22 mouse cellular contexts compared by ENCODE assay signal in the genomic region with DNA sequence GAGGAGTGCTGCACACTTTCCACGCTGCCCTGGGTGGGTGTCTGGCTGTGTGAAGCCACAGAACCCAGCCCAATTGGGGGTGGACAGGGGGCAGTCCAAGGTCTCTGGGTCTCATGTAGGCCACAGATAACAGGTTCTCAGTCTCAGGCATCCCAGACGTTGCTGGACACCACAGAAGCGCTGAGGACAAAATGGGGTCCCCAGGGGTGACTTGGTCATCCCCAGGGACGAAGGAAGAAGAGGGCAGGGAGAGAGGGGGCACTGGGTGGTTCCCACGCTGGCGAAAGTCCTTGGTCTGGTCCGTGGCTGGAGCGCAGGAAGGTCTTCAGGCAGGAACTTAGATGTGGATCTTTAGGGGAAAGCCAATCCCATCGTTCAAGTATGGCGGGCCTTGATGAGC. TPM values are rescaled to one million over a fixed set of nuclear protein-coding genes. Genes with fewer than 3 reads are reported as not detected.
A peak's percentile ranks its signal among the peaks of the same experiment; 100 is the strongest.
DNase-seq lines count a peak whose midpoint lies in the region; ATAC-seq and TF ChIP-seq lines count a peak whose summit lies in the region.
"Had no signal": no experiment of that assay in that cellular context is flagged by ENCODE, and none has a peak within 500 bp of the region (broad histone marks: within the 10 kb centered on the region; RNA-seq: fewer than 3 reads in every experiment).

No protein-coding gene starts in this region.

- TF ChIP-seq CTCF in forebrain, postnatal 0 days (IDR thresholded peaks at IDR 0.05; ENCODE audit: low read depth) = no peak

- H3K36me3 ChIP-seq in forebrain, embryonic 11.5 days (ENCODE audit: control insufficient read depth, insufficient read depth, low read length) = no peaks in the 10 kb centered on the region
- H3K36me3 ChIP-seq in forebrain, postnatal 0 days (ENCODE audit: insufficient read depth) = no peaks in the 10 kb centered on the region
- no peaks in the 10 kb centered on the region for H3K36me3 ChIP-seq in heart, embryonic 10.5 days
- H3K36me3 ChIP-seq: G1E had no signal

- no peak overlapping the region for H3K27ac ChIP-seq in forebrain, embryonic 11.5 days (ENCODE audit: low read depth, low read length)
- no peak overlapping the region for H3K27ac ChIP-seq in forebrain, postnatal 0 days (ENCODE audit: low read depth, low read length)
- H3K27ac ChIP-seq in heart, embryonic 10.5 days = no peak overlapping the region

- no peaks in the 10 kb centered on the region for H3K9me3 ChIP-seq in forebrain, embryonic 11.5 days (ENCODE audit: control insufficient read depth, low read length)
- no peaks in the 10 kb centered on the region for H3K9me3 ChIP-seq in forebrain, postnatal 0 days (ENCODE audit: low read length)
- no peaks in the 10 kb centered on the region for H3K9me3 ChIP-seq in heart, embryonic 10.5 days
- H3K9me3 ChIP-seq: G1E had no signal

- H3K9ac ChIP-seq in forebrain, embryonic 11.5 days (ENCODE audit: low read length) = no peak overlapping the region
- no peak overlapping the region for H3K9ac ChIP-seq in forebrain, postnatal 0 days

- DNase-seq in forebrain, embryonic 11.5 days (ENCODE audit: low spot score) = peak; percentile 44
- no peak for DNase-seq in forebrain, postnatal 0 days
- peak; percentile 72 for DNase-seq in heart, adult 11 months
- no peak for DNase-seq in heart, postnatal 14 days
- DNase-seq in heart, embryonic 10.5 days (ENCODE audit: low spot score) = peak; percentile 66
- no peak for DNase-seq in heart, postnatal 4 days
- DNase-seq: adrenal gland, adult 2 months; adrenal gland, adult 8-10 months; adrenal gland, postnatal 10 days; adrenal gland, postnatal 14 days; adrenal gland, postnatal 25 days; adrenal gland, postnatal 36 days; B cell, adult 2 months; cerebellum, adult 11 months; cerebellum, adult 11-12 months; cerebellum, adult 18-20 months had no signal

- H3K4me2 ChIP-seq in forebrain, embryonic 11.5 days (ENCODE audit: low read depth, low read length, severe bottlenecking) = no peak overlapping the region
- no peak overlapping the region for H3K4me2 ChIP-seq in forebrain, postnatal 0 days (ENCODE audit: low read depth)

- no peak for ATAC-seq in forebrain, embryonic 11.5 days (replicated peaks; ENCODE audit: low FRiP score)
- no peak for ATAC-seq in forebrain, postnatal 0 days
- ATAC-seq: activated CD4-positive, CD25-positive, alpha-beta regulatory T cell, adult 4 months; CD4-positive, CD25-positive, alpha-beta regulatory T cell, adult 4 months; Patski had no signal

- H3K4me1 ChIP-seq in forebrain, embryonic 11.5 days (replicated peaks; ENCODE audit: control insufficient read depth, insufficient read depth, low read length) = no peaks in the 10 kb centered on the region
- no peaks in the 10 kb centered on the region for H3K4me1 ChIP-seq in forebrain, postnatal 0 days (ENCODE audit: insufficient read depth)
- no peaks in the 10 kb centered on the region; the same call in 1 of the 2 replicates for H3K4me1 ChIP-seq in heart, embryonic 10.5 days

- 81% methylated on average over 10 of the region's 10 CpGs for WGBS in forebrain, embryonic 11.5 days
- 88% methylated on average over 10 of the region's 10 CpGs for WGBS in forebrain, postnatal 0 days
- WGBS in heart, embryonic 10.5 days = 79% methylated on average over 10 of the region's 10 CpGs

- intact Hi-C loops in heart, postnatal 14 days (cut with DNase I) = no loop called here

- no peak overlapping the region for H3K4me3 ChIP-seq in forebrain, embryonic 11.5 days (ENCODE audit: low read depth, low read length)
- H3K4me3 ChIP-seq in forebrain, postnatal 0 days (ENCODE audit: low read depth, low read length) = no peak overlapping the region
- H3K4me3 ChIP-seq in heart, embryonic 10.5 days = no peak overlapping the region

- peaks cover 2% of the 10 kb centered on the region; the same call in 1 of the 2 replicates for H3K27me3 ChIP-seq in forebrain, embryonic 11.5 days (ENCODE audit: control insufficient read depth, insufficient read depth, low read length)
- peaks cover 4% of the 10 kb centered on the region; the same call in 1 of the 2 replicates for H3K27me3 ChIP-seq in forebrain, postnatal 0 days (ENCODE audit: insufficient read depth, low read length)
- H3K27me3 ChIP-seq in heart, embryonic 10.5 days (ENCODE audit: insufficient read depth, poor library complexity, severe bottlenecking) = no peaks in the 10 kb centered on the region
- H3K27me3 ChIP-seq: CH12.LX, Patski had no signal

RNA-seq across cellular contexts. Expression of gene Tfap2a, which starts 13.7 kb away (rescaled TPM):
- polyA plus RNA-seq in forebrain, embryonic 11.5 days (2014; fragmentation: Nextera tagmentation; extraction: Ambion mirVana) = 3.3 and 3.6 TPM in 2 replicates
- total RNA-seq in forebrain, postnatal 0 days (2014; rRNA removed) = 0.38 TPM in 1 of 2 replicates, not detected in the other
- 0.18 and 0.28 TPM in 2 replicates for polyA plus RNA-seq in forebrain, postnatal 0 days (2015; fragmentation: Nextera tagmentation; extraction: Ambion mirVana)
- under 1 TPM; 0.22 to 0.26 TPM for total RNA-seq in heart, postnatal 14 days (2021)
- 1.0 and 1.6 TPM in 2 replicates for polyA plus RNA-seq in heart, embryonic 10.5 days (2016; fragmentation: Nextera tagmentation; extraction: Ambion mirVana)
- under 1 TPM in 1 of 2 experiments, not detected in 1; 0.27 TPM for total RNA-seq in heart, postnatal 4 days (2021)
- total RNA-seq: CH12.LX, MEL had no signal
- polyA plus RNA-seq: activated CD4-positive, CD25-positive, alpha-beta regulatory T cell, adult 4 months had no signal

Comparison
In these comparisons a context has a peak if more than half of its experiments do, and no peak if none do; other contexts are left out.
1. DNase-seq: peak in forebrain, embryonic 11.5 days (single experiment), heart, adult 11 months (single experiment) and heart, embryonic 10.5 days (single experiment); none in forebrain, postnatal 0 days (single experiment), heart, postnatal 14 days (0 of 2) and heart, postnatal 4 days (single experiment).